Mouse (Mus musculus): ENCODE measurements around the gene Gpd1.

- no peak for TF ChIP-seq GATA1 (IDR thresholded peaks at IDR 0.05; ENCODE audit: borderline replicate concordance, low read length)
- no peak for TF ChIP-seq FLI1 (IDR thresholded peaks at IDR 0.05; ENCODE audit: low read length)
Observed at GRCm38 (mm10) chr15:99768761-99769160, 51.4 kb downstream of the Gpd1 start.

All from megakaryocyte, embryonic 14.5 days (primary cell).